Mouse (Mus musculus) lung, adult 2 months (tissue): ENCODE data around the gene Ehmt2. TPM values are rescaled to one million over a fixed set of nuclear protein-coding genes. Genes with fewer than 3 reads are reported as not detected.

Experiments
- DNase-seq: peaks from one replicate; pipeline ENCODE4 v3.0.0; 2022
- H3K4me1 ChIP-seq: fragments of 200-500 bp; 2 replicates; pipeline ENCODE4 v1.6.1; 2011; ENCODE audit warnings: low read length; ENCODE audit not compliant: control insufficient read depth, insufficient read depth
- H3K4me3 ChIP-seq: fragments of 200-500 bp; replicated peaks from 2 replicates; pipeline ENCODE3; 2011; ENCODE audit warnings: low read depth, mild to moderate bottlenecking, control low read depth, low read length; ENCODE audit errors: extremely low read depth
- CTCF ChIP-seq: fragments of 200-500 bp; IDR thresholded peaks from 2 replicates; pipeline ENCODE4 v1.5.1; 2011; ENCODE audit warnings: mild to moderate bottlenecking, low read length, control low read depth; ENCODE audit not compliant: insufficient read depth
- POLR2A ChIP-seq: fragments of 200-500 bp; IDR thresholded peaks from 2 replicates; pipeline ENCODE4 v1.6.1; 2011; ENCODE audit warnings: low read depth, mild to moderate bottlenecking, control low read depth, low read length, borderline replicate concordance; ENCODE audit errors: extremely low read depth
- WGBS: fragments of 180-500 bp; shearing (Covaris S2); methylation state at CpG from one replicate; pipeline ENCODE4 v1.1.7; 2018; 5-methylcytosine and 5-hydroxymethylcytosine counted together
- polyA plus RNA-seq: library from polyadenylated mRNA; depleted of rRNA; stranded (reverse); fragments of >200 nt; gene quantifications from 2 replicates; pipeline ENCODE4 v1.2.3, GENCODE M21; 2012; rRNA removed

Gene Ehmt2
- 192 and 199 TPM in 2 replicates for polyA plus RNA-seq

GRCm38 (mm10) chr17:34898160-34898586, at the start of gene Ehmt2, which contains the start of gene C2:
Ehmt2 (plus strand) TSS chr17:34898469.
C2 (minus strand) TSS chr17:34898265.
- under 1% methylated on average over 41 of the region's 44 CpGs for WGBS
- Histone ChIP-seq H3K4me1 (peaks cover 5% of the 10 kb centered on the region; the same call in 1 of the 2 replicates), H3K4me3 (peak within 1 kb of the TSS; percentile 87)
- peak; percentile 84 for DNase-seq
- TF ChIP-seq POLR2A: peak; percentile 64; the same call in 1 of the 2 replicates
- TF ChIP-seq CTCF: no peak

GRCm38 (mm10) chr17:34849722-34850516, 48.4 kb upstream of the Ehmt2 start, which contains the start of the genes Skiv2l and Nelfe:
Skiv2l (minus strand) TSS chr17:34850210.
Nelfe (plus strand) TSS chr17:34850391.
- Histone ChIP-seq H3K4me3 (peak within 1 kb of the TSS; percentile 78), H3K4me1 (0 out of 2 replicates have a peak, but pooled peaks cover 3% of the 10 kb centered on the region)
- under 1% methylated on average over 65 of the region's 65 CpGs for WGBS
- DNase-seq: peak; percentile 98
- no peak for TF ChIP-seq CTCF
- TF ChIP-seq POLR2A: peak; percentile 15; the same call in 1 of the 2 replicates

GRCm38 (mm10) chr17:34850517-34851125, 47.6 kb upstream of the Ehmt2 start:
- H3K4me3 ChIP-seq: peak overlapping the region; percentile 72
- 0 out of 2 replicates have a peak, but pooled peaks cover 3% of the 10 kb centered on the region for H3K4me1 ChIP-seq
- WGBS: 1% methylated on average over 25 of the region's 25 CpGs
- TF ChIP-seq CTCF (no peak), POLR2A (no peak)
- DNase-seq: no peak

GRCm38 (mm10) chr17:34853511-34853910, 44.8 kb upstream of the Ehmt2 start:
- no peak for TF ChIP-seq POLR2A
- TF ChIP-seq CTCF: no peak
- WGBS: 78% methylated on average over 8 of the region's 8 CpGs
- Histone ChIP-seq H3K4me3 (no peak overlapping the region), H3K4me1 (0 out of 2 replicates have a peak, but pooled peaks cover 3% of the 10 kb centered on the region)
- no peak for DNase-seq

GRCm38 (mm10) chr17:34854761-34855160, 43.5 kb upstream of the Ehmt2 start:
- WGBS: 63% methylated on average over 3 of the region's 3 CpGs
- DNase-seq: no peak
- Histone ChIP-seq H3K4me1 (no peaks in the 10 kb centered on the region), H3K4me3 (no peak overlapping the region)
- TF ChIP-seq POLR2A (no peak), CTCF (no peak)

GRCm38 (mm10) chr17:34855825-34856224, 42.4 kb upstream of the Ehmt2 start:
- peak; percentile 49 for DNase-seq
- TF ChIP-seq POLR2A: no peak
- TF ChIP-seq CTCF: peak; percentile 81
- 37% methylated on average over 3 of the region's 3 CpGs for WGBS

GRCm38 (mm10) chr17:34858670-34859069, 39.6 kb upstream of the Ehmt2 start:
- 68% methylated on average over 4 of the region's 4 CpGs for WGBS
- no peak overlapping the region for H3K4me3 ChIP-seq
- no peak for DNase-seq
- H3K4me1 ChIP-seq: no peaks in the 10 kb centered on the region
- TF ChIP-seq POLR2A: no peak
- no peak for TF ChIP-seq CTCF

More at GRCm38 (mm10) chr17:34855825-34856224, 42.4 kb upstream of the Ehmt2 start:
- no peaks in the 10 kb centered on the region for H3K4me1 ChIP-seq
- no peak overlapping the region for H3K4me3 ChIP-seq

- TF ChIP-seq CTCF (no peak), POLR2A (no peak)
- 80% methylated on average over 9 of the region's 9 CpGs for WGBS
- Histone ChIP-seq H3K4me1 (no peaks in the 10 kb centered on the region), H3K4me3 (no peak overlapping the region)
- DNase-seq: no peak
Observed at GRCm38 (mm10) chr17:34860514-34860913, 37.8 kb upstream of the Ehmt2 start.

- TF ChIP-seq POLR2A: no peak
- no peak for TF ChIP-seq CTCF
- WGBS: 53% methylated on average over 13 of the region's 13 CpGs
- DNase-seq: no peak
- Histone ChIP-seq H3K4me1 (no peaks in the 10 kb centered on the region), H3K4me3 (no peak overlapping the region)
Observed at GRCm38 (mm10) chr17:34861704-34862415, 36.4 kb upstream of the Ehmt2 start.
